Mouse (Mus musculus) G1E-ER4 (cell line): Measurements from ENCODE around the gene Fam216a. TPM values are rescaled to one million over a fixed set of nuclear protein-coding genes. Genes with fewer than 3 reads are reported as not detected.

Source experiments
- GATA1 ChIP-seq: IDR thresholded peaks from one replicate; pipeline ENCODE4 v1.8.0; 2012; ENCODE audit warnings: low read length, inconsistent platforms
- polyA plus RNA-seq: library from polyadenylated mRNA; stranded (reverse); fragments of >175 nt; gene quantifications from 2 replicates; pipeline ENCODE4 v1.2.3, GENCODE M21; 2012

The Fam216a gene
- polyA plus RNA-seq, 1 experiment, result 75.6 TPM

DNA sequence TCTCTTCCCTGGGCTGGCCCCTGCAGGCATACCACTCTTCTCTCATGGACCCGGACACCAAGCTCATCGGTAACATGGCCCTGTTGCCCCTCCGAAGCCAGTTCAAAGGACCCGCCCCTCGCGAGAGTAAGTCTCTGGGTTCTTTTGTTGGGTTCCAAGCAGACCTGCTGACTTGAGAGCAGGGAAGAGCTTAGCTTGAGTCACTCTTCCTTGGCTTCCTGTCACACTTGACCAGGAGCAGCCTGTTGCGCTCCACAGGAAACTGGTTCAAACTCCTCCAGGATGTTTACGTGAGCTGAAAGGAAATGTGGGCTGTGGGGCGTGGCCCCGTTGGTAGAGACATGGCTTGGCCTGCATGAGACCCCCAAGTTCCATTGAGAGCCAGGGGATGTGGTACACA lies 24.6 kb upstream of the Fam216a start:
- TF ChIP-seq GATA1, result no peak

DNA sequence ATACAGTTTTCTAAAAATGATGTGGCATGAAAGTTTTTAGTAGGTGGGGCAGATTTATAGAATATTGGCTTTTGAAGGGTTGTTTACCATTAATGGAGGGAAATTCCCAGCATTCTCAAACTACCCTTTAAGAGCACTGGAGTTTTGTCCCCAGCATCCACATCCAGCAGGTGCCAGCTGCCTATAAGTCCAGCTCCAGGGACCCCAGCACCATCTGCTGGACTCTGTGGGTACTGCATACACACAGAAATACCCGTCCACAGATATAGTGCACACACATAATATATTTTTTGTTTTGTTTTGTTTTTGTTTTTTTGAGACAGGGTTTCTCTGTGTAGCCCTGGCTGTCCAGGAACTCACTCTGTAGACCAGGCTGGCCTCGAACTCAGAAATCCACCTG lies 21.7 kb upstream of the Fam216a start:
- no peak for TF ChIP-seq GATA1

DNA sequence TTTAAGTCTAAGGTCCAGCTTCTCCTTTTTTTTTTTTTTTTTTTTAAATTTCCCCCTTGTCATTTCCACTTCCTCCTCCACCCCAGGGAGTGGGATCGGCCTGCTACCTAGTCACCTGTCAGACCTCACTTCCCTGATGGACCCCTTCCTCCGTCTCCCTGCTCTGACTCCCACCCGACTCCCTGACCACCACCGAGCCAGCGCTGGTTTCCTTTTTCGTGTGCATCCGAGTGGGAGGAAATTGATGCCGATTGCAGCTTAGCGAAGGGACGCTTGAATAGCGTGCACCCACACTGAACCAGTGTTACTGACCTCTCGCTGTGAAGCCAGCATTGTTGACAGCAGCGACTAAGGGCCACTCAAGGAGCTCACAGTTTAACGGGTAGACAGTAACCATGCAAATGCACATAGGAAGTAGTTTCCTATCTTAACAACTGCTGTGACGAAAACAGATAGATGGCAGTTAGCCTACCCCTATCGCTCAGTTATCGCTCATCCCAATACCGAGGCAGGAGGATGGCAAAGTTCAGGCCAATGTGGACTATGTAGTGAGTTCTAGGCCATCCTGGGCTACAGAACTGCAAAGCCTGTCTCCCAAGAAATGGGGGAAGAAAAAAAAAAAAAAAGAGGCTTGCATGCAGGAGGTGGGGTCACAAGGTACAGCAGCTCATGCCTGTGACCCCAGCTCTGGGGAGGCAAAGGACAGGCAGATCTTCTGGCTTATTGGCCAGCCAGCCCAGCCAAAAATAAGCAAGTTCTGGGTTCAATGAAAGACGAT lies 20.3 kb upstream of the Fam216a start:
- TF ChIP-seq GATA1, result no peak

DNA sequence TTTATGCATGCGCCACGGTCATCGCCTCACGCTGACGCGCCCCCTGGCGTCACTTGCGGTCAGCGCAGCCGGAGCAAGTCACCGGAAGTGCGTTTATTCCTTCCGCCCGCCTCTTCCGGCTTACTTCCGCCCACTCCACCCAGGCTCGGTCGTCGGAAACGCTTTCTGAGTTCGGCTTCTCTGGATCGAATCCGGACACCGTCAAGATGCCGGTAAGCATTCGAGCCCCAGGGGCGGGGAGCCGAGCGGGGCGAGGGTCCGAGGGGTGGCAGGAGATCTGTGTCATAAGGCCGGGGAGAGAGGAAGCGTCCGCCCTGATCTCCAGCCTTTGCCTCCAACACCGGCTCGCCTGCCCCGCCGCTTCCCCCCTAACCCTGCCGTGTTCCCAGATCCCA lies 19.6 kb upstream of the Fam216a start, which contains the start of gene Arpc3:
Gene Arpc3, plus strand, starts transcription at position 93 of the 395 bp plus-strand sequence.
- no peak for TF ChIP-seq GATA1

DNA sequence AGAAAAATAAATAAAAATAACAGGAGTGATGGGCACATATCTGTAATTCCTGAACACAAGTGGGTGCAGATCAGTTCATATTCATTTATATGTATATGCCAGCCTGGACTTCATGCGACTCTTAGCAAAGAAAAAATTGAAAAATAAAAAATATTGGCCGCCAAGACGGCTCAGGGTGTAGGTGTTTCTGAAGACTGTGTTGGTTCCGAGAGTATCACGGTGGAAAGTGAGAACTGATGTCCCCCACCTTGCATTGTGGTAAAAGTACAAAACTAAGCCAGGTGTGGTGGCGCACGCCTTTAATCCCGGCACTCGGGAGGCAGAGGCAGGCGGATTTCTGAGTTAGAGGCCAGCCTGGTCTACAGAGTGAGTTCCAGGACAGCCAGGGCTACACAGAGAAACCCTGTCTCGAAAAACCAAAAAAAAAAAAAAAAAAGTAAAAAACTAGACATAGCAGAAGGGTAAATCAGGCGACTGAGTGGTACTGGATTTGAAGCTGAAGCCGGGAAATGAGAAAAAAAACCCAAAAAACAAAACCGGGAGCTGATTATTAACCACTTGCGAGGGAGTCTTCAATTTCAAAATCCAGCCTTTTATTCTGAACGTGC lies 19.1 kb upstream of the Fam216a start:
- no peak for TF ChIP-seq GATA1

DNA sequence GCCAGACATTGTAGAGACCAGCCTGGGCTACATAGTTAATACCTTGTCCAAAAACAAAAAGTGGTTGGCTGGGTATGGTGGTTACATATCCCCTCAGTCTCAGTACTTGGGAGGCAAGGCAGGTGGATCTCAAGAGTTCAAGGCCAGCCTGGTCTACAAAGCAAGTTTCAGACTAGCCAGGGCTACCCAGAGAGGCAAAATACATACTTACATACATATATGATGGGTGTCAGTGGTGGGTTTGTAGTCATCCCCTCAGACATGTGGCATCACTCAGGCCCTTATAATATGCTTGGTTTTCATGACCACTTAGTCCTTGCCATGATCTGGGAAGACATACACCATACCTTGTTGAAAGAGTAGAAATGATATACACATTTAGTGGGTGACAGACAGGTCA lies 18.5 kb upstream of the Fam216a start:
- TF ChIP-seq GATA1, result no peak

DNA sequence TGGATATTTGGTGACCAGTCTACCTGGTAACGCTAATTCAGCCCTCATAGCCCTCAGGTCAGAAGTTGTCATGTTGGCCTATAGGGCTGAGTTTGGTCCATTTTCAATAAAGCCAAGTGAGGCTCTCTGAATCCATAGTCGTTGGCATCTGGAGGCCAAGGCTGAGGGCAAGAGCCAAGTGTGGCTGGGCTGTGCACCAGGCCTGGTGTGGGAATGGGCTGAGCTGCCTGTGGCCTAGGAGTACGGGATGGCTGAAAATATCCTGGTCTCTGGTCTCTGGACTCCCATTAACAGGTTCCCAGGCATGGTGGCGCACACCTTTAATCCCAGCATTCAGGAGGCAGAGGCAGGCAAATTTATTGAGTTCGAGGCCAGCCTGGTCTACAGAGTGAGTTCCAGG lies 17.8 kb upstream of the Fam216a start:
- TF ChIP-seq GATA1, result no peak

DNA sequence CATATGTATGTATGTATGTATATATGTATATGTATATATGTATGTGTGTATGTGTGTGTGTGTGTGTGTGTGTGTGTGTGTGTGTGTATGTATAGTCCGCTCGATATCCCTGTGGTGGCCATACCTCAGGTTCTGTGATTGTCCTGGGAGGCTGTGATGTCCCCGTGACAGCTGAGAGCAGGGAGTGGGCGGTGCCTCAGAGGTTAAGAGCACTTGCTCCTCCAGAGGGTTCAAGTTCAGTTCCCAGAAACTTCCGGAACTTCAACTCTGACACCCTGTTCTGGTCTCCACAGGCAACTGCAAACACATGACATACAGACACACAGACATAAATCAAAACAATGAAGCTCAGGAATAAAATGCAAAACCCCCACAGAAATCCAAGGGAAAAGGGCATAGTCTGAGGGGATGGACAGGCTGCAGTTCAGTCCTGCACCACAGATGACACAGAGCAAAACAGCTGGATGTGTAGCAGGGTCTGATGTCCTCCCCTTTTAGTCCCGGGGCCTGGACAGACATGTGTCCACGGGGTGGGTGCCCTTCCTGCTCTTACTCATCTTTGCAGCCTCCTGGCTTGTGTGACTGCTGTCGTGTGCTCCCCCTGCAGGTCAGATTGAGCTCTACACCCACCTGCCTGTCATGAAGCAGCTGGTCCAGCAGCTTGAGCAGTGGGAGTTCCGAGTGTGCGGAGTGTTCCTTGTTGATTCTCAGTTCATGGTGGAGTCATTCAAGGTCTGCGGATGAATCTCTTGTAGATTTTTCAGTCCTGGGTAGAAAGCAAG lies 7.4 kb upstream of the Fam216a start:
- no peak for TF ChIP-seq GATA1

DNA sequence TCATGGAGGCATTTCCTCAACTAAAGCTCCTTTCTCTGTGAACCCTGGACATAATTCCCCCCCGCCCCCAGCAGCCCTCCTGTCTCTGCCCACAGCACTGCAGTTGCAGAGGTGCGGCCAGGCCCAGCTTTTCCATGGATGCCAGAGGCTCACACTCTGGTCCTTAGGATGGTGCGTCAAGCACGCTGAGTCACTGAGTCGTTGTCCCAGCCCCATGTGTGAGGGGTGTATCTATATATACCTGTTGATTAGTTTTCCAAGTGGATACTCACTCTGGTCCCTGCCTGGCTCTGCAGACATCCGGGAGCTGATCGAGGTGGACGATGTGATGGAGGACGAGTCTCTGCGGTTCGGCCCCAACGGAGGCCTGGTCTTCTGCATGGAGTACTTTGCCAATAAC lies 6.0 kb upstream of the Fam216a start:
- TF ChIP-seq GATA1, result no peak

DNA sequence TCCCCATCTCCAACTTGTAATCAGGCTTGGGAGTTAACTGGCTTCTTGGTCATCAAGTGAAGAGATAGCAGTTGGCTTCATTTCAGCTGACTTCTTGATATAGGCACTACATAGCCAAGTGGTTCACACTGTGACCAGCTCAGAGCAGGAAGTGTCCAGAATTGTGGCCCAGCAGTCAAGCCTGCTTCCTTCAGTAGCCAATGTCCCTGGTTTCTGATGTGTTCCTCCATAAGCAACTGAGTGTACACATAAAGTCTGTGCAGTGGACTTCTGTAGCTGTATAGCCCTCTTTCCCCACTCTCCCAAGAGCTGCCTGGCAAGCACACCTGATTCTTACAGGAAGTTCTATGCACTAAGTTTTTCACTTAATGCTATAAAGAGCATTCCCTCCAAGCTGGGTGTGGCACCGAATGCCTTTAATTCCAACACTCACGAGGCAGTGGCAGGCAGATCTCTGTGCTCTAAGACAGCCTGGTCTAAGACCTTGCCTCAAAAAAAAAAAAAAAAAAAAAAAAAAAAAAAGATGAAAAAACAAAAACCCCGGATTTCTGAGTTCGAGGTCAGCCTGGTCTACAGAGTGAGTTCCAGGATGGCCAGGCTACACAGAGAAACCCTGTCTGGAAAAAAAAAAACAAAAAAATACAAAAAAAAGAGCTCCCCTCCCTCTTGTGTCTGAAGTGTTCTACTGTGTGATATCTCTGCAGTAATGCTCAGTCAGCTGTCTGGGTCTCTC lies 5.1 kb upstream of the Fam216a start:
- no peak for TF ChIP-seq GATA1

DNA sequence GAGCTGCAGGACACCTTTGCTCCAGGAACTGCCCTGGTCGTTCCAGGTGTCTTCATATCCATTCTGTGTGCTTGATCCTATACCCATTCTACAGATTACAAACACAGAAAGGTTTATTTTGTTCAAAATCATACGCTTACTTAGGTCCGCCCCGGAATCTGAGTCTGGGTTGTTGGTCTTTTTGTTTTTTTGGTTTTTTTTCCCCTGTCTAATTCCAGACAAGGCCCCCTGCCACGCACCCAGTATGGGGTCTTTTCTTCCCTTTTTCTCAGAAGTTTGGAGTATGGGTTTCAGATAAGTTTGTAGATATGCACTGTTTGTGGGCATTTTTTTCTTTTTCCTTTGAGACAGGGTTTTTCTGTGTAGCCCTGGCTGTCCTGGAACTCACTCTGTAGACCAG lies 714 bp upstream of the Fam216a start:
- TF ChIP-seq GATA1, result no peak

DNA sequence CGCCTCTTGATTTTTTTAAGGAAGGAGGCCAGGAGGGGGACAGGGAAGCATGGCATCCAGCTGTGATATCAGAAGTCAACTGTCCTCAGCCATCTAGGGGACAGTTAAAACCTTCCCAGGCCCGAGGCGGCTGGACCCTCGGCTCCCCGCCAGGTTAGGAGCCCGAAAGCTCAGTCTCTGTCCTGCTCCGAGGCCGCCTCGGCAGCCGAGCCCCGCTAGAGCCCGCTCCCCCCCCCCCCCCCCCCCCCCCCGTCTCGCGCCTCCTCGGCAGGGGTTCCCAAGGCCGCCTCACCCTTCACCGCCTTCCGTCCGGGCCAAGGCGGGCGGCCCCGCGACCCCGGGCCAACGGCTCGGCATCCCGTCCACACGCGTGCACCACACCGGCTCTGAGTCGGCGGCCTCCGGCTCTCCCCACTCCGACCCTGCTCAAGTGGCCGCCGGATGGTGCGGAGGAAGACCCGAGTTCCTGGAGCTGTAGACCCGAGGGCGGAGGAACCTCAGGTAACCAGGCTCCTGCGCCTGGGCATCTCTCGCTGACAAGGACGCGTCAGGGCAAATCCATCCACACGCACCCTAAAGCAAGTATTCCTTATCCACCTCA lies 473 bp downstream of the Fam216a start, which contains the start of gene Gpn3:
Gene Gpn3, plus strand, starts transcription at position 286 of the 601 bp plus-strand sequence.
- TF ChIP-seq GATA1, result no peak

DNA sequence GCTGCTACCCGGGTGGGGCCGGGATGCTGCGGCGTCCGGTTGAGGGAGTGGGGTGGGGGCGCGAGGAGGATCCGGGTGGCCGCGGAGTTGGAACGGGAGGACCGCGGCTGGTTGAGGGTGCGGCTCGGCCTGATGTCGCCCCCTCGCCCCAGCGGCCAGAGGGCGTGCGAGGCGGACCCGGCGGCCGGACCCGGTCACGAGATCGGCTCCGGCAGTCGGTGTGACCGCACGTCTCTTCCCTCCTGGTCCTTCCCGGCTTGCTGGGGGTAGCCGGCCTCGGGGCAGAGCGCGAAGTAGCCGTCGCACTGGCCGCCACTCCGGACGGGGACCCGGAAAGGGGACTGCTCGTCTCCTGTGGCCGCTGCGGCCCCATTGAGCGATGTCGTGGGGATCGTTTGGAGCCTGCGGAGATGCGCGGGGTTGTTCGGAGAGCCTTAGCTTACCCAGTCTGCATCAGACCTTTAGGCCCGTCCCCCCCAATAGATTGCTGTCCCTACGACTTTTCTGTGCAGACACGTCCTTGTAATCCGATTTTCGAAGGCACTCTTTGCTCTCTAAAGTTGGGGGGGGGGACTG lies 17.6 kb downstream of the Fam216a start:
- TF ChIP-seq GATA1, result no peak

DNA sequence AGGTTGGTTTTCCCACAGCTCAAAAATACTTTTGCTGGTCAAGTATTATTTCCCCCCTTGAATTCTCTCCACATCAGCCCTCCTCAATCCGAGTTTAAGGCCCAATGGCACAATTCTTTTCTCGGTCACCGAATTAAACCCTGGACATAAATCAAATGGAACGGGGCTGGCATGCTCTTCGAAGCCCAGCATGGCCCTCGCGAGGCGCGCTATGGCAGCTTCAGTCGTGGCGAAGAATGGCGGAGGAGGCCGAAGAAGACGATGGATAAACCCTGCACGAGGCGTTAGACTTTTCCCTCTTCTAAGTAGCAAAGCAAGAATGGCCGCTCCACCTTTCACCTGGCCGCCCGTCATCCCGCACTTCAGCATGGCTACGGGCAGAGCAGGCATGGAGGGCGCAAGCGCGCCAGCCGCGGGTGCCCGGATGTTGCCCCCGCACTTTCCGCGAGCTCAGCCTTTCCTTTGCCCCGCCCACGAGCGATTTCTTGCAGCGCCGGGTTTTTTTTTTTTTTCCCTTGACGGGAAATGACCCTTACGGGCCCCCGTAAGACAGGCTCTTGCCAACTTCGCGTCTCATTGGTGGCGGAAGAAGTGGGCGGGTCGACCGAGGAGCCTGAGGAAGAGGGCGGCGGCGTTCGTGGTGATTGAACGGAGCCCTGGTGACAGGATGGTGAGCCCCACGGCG lies 18.2 kb downstream of the Fam216a start, which contains the start of the genes Rad9b and Vps29:
Gene Rad9b, minus strand, starts transcription at position 427 of the 685 bp plus-strand sequence.
Gene Vps29, plus strand, starts transcription at position 563 of the 685 bp plus-strand sequence.
- no peak for TF ChIP-seq GATA1
